Mouse (Mus musculus) sigmoid colon, adult 10 weeks (tissue): ENCODE measurements around the gene Kdm6b. TPM values are rescaled to one million over a fixed set of nuclear protein-coding genes. Genes with fewer than 3 reads are reported as not detected.

ENCODE experiments used
- polyA plus RNA-seq: library from polyadenylated mRNA; stranded (reverse); fragments of 350-450 nt; fragmentation: Illumina TruSeq; extraction: RNeasy Lipid Tissue Mini Kit (QIAGEN cat#74804); gene quantifications from one replicate; pipeline ENCODE4 v1.2.3, GENCODE M21; 2014; ENCODE audit warnings: low read depth, low replicate concordance

Kdm6b gene
- 7.2 TPM for polyA plus RNA-seq

DNA sequence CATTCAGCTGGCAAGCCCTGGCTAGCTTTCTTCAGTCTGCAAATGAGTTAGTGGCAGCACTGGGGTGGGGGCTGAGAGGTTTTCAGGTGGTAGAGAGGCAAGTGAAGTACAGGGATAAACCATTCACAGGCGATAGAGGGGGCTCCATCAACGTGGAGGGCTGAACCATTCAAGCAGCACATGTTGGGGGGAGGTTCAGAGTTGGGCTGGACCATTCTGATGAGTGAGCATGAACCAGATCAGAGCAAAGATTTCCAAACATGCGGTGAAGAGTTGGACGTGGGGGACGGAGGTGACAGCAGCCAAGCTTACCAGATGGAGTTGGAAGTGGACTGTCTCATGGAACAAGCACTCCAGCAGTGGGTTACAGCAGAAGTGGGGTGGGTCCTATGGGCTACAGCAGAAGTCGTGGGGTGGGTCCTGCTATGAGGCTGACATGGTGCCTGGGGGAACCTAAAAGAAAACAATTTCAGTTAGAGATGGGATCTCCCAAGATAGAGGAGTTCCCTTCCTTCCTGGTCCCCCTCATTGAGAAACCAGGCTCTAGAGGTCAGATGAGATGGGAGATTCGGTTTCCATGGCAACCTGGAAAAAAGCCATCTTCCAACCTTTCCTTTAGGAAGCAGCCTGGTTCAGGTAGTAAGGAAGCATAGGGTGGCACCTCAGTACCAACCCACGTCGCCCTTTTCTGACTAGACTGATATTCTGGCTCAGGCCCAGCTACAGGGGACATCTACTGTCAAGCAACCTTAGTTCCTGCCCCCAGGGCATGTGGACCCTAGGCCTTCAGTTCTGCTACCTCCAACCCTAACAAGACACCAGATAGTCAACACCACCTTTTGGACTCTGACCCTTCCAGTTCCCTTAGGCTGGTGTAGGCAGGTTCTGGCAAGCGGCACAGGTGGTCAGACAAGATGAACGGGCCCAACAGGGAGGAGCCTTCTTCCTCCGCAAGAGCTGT lies at the start of gene Kdm6b:
Gene Kdm6b (minus strand): TSS at position 455 of the 961 bp plus-strand sequence.

DNA sequence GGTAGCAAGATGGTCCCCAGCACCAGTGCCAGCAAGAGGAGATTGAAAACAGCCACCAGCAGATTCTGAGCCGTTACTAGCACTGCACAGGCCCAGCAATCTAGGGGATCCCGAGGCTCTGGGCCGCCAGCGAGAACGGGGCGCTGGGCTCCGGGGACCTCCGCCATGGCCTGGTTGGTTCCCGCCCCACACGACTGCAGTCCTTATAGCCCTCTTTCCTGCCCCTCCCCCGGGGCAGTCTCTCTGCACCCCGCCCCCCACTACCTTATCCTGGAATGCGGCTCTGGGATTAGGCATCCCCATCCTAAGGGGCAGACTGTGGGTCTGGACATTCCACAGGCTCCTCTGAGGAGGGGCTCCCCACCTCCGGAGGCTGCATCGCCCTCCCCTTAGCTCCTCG lies 15.4 kb downstream of the Kdm6b start, which contains the start of gene Tmem88:
Gene Tmem88 (minus strand): TSS at position 176 of the 400 bp plus-strand sequence.

DNA sequence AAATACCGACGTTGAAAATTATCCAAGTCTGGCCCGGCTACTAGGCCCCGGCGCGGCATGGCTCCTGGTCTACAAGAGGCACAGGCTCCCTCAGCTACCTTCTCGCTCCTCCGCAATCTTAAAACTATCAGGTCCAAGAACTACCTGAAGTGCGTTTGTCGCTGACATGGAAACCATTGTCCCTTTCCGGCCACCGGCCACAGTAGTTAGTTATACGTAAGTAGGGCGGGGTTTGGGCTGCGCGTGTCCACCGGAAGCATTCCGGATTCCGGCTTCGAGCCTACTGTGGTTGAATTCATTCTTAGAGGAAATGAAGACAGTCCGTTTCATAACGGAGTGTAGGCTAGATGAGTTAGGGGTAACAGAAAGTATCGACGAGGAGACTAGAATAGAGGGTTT lies 18.2 kb downstream of the Kdm6b start, which contains the start of the genes Naa38 and Cyb5d1:
Gene Naa38 (plus strand): TSS at position 253 of the 399 bp plus-strand sequence.
Gene Cyb5d1 (minus strand): TSS at position 397 of the 399 bp plus-strand sequence.

DNA sequence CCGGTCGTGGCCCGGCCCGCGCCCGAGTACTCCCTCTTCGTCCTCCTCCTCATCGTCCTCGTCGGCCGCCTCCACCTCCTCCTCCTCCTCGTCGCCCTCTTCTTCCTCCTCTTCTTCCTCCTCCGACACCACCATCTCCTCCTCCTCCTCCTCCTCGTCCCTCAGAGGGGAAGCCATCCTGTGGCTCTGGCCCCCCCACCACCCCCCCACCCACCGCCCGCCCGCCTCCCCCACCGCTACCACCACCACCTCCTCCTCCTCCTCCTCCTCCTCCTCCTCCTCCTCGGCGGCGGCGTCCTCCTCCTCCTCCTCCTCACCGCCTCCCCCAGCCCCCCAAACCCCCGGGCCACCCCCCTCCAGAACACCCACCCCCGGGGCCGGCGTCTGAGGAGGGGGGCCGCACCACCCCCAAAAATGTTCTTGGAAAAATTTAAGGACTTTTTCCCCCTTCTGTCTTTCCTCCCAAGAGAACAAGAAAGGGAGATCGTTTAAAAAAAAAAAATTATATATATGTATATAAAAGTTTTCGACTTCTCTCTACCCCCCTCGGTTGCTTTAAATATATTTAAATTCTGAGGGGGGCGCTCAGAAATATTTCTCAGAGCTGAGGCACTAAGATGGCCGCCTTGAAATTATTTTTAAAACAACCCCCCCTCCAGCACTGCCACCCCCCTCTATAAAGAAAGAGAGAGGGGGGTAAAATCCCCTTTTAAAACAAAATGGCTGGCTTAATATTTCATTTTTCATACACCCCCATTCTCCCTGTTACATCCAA lies 44.1 kb downstream of the Kdm6b start, which contains the start of gene Chd3:
Gene Chd3 (minus strand): TSS at position 192 of the 775 bp plus-strand sequence.

Other genes starting within 250 kb of the Kdm6b start
- not detected for gene Alox8, start 215.8 kb downstream of the Kdm6b start, polyA plus RNA-seq
- not detected for gene Gucy2e, start 176.6 kb downstream of the Kdm6b start, polyA plus RNA-seq
- gene Cntrob, start 89.9 kb downstream of the Kdm6b start, polyA plus RNA-seq, result 6.8 TPM
- gene Trappc1, start 89.7 kb downstream of the Kdm6b start, polyA plus RNA-seq, result 40.4 TPM
- gene Kcnab3, start 87.4 kb downstream of the Kdm6b start, polyA plus RNA-seq, result 0.25 TPM
- 5.9 TPM for gene Rnf227, start 73.2 kb downstream of the Kdm6b start, polyA plus RNA-seq
- 17.9 TPM for gene Chd3, start 44.3 kb downstream of the Kdm6b start, polyA plus RNA-seq
- gene Naa38, start 18.2 kb downstream of the Kdm6b start, polyA plus RNA-seq, result 5.3 TPM
- gene Cyb5d1, start 18.0 kb downstream of the Kdm6b start, polyA plus RNA-seq, result 31.9 TPM
- gene Tmem88, start 15.4 kb downstream of the Kdm6b start, polyA plus RNA-seq, result not detected
- gene Dnah2, start 135.4 kb upstream of the Kdm6b start, polyA plus RNA-seq, result 0.13 TPM
- gene Efnb3, start 146.5 kb upstream of the Kdm6b start, polyA plus RNA-seq, result 0.38 TPM
- 1.9 TPM for gene Wrap53, start 166.6 kb upstream of the Kdm6b start, polyA plus RNA-seq
- 6.8 TPM for gene Trp53, start 166.7 kb upstream of the Kdm6b start, polyA plus RNA-seq
- gene Atp1b2, start 192.3 kb upstream of the Kdm6b start, polyA plus RNA-seq, result 6.9 TPM
- gene Shbg, start 204.2 kb upstream of the Kdm6b start, polyA plus RNA-seq, result not detected
- 1.7 TPM for gene Sat2, start 208.3 kb upstream of the Kdm6b start, polyA plus RNA-seq
- 12.4 TPM for gene Fxr2, start 219.3 kb upstream of the Kdm6b start, polyA plus RNA-seq
- not detected for gene Sox15, start 241.6 kb upstream of the Kdm6b start, polyA plus RNA-seq
- 20.3 TPM for gene Mpdu1, start 249.0 kb upstream of the Kdm6b start, polyA plus RNA-seq